Mouse (Mus musculus) liver, embryonic 18 days (tissue): Measurements from ENCODE around the gene Iqgap2. TPM values are rescaled to one million over a fixed set of nuclear protein-coding genes. Genes with fewer than 3 reads are reported as not detected.

Source experiments
- polyA plus RNA-seq: library from polyadenylated mRNA; depleted of rRNA; stranded (reverse); fragments of >200 nt; gene quantifications from 2 replicates; pipeline ENCODE4 v1.2.3, GENCODE M21; 2012; rRNA removed

Gene Iqgap2
- polyA plus RNA-seq = 25.0 and 27.8 TPM in 2 replicates

GRCm38 (mm10) chr13:95891491-95891925 is at the start of gene Iqgap2:
Iqgap2 (minus strand) TSS chr13:95891922.

GRCm38 (mm10) chr13:95696654-95697163 is 195.0 kb downstream of the Iqgap2 start, which contains the start of gene F2rl2:
F2rl2 (plus strand) TSS chr13:95696853.

GRCm38 (mm10) chr13:95618309-95618712 is 273.4 kb downstream of the Iqgap2 start, which contains the start of gene F2r:
F2r (minus strand) TSS chr13:95618487.

Other genes with a start within 250 kb of the Iqgap2 start
- 7.4 and 8.4 TPM in 2 replicates for gene F2rl2, start 195.1 kb downstream of the Iqgap2 start, polyA plus RNA-seq
- 0.60 and 0.61 TPM in 2 replicates for gene Gm20075, start 189.5 kb upstream of the Iqgap2 start, polyA plus RNA-seq
- gene Gm17190, start 190.1 kb upstream of the Iqgap2 start, polyA plus RNA-seq = not detected in 2 replicates
- gene Sv2c, start 240.7 kb upstream of the Iqgap2 start, polyA plus RNA-seq = 0.04 and 0.06 TPM in 2 replicates